Mouse (Mus musculus): ENCODE measurements at regions not wholly inside any gene's neighbourhood (a gene's known extent, or its start where the extent isn't known, plus 50 kb on each side); places are given as distances from the start of the nearest gene placed in this dataset.
A peak's percentile ranks its signal among the peaks of the same experiment; 100 is the strongest.
"Not testable (repeated sequence)": the region's sequence is repeated elsewhere in the genome, so short reads cannot be mapped to it uniquely, and the experiment has no call there.

DNA sequence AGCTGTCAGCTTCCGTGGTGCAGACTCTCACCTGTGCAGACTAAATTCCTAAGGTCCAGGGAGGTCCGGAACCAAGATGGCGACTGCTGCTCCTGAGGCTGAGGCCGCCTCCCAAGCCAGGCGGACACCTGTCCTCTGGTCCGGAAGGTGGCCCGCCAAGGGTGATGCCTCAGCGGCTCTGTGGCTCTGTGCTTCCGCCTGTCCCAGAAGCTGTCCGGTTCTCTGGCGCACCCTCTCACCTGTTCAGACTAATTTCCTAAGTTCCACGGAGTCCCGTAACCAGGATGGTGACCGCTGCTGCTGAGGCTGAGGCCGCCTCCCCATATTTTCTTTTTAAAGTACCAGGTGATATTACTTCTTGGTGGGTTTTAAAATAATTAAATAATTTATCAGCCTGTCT is 65.4 kb upstream of the B3galnt2 start:
- not testable (repeated sequence) for DNase-seq (ENCODE audit: inconsistent ontology term)

DNA sequence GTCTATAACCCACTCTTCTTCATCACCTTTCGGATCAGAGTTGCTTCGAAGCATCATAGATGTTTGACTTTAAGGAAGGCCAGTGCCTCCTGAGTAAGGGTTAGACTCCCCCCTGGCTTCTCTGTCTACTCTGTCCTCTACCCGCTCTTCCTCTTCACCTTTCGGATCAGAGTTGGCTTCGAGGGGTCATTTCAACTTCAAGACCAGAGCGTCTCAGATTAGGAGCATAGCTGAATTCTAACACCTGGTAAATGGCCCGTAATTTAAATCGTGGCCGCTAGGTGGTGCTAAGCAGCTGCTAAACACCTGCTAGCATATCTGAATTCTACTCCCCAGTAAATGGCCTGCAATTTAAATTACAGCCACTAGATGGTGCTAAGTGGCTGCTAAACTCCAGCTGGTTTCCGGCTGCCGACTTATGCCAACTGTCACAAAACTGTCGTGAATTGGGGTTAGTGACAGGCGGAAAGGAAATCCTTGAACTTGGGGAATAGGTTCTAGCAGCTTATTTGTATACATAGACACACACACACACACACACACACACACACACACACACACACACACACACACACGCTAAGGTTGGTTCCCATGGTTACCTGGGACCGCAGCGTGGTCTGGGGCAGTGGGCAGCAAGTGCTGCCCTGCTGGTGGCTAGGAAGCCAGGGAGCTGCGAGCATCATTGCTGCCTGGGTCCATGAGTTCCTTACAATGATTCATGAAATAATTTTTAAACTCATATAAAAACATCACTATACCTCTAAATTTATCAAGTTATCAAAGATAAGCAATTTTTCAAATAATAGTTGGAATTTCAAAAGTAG is 64.8 kb upstream of the B3galnt2 start:
- DNase-seq (ENCODE audit: inconsistent ontology term), result peak; percentile 93

DNA sequence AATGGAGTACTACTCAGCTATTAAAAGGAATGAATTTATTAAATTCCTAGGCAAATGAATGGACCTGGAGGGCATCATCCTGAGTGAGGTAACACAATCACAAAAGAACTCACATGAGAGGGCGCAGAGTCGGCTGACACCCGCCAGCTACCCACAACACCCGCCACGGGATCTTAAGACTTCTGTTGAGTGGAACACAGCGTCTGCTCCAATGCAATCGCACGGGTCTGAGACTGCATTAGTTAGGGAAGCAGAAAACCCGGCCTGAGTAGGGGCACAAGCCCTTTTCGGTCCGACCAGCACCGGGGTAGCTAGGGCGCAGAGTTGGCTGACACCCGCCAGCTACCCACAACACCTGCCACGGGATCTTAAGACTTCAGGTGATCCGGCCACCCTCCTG is 52.1 kb upstream of the B3galnt2 start:
- DNase-seq (ENCODE audit: inconsistent ontology term), result not testable (repeated sequence)

Measured in Muller cell, postnatal 12 days (primary cell).